Mouse (Mus musculus): Measurements from ENCODE around the gene Gm4881. TPM values are rescaled to one million over a fixed set of nuclear protein-coding genes. Genes with fewer than 3 reads are reported as not detected.
A peak's percentile ranks its signal among the peaks of the same experiment; 100 is the strongest.

The Gm4881 gene
- polyA plus RNA-seq, 1 experiment from 2014 or later = not detected

DNA sequence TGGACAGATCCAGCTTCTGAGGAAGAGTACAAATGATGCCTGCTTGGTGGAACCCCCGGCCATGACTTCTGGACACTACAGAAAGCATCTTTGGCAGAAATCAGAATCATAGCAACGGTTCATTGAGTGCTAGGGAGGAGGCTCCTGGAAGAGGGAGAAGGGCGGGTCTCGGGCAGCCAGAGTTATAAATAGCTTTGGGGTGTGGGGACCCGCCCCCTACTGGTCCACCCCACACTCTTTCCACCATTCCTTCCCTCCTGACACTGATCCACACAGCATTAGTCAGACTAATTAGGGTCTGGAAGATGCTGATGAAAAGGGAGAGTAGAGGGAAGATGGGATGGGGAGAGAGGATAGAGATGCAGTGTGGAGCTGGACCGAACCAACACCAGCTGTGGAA, 37.7 kb downstream of the Gm4881 start:
- Histone ChIP-seq H3K9ac (replicated peaks; ENCODE audit: low read depth, low read length) (no peak overlapping the region), H3K4me2 (replicated peaks; ENCODE audit: low read depth, low read length) (no peak overlapping the region), H3K27ac (ENCODE audit: low read length) (no peak overlapping the region), H3K36me3 (ENCODE audit: control insufficient read depth, insufficient read depth, low read length) (peaks cover 20% of the 10 kb centered on the region), H3K4me1 (ENCODE audit: control insufficient read depth, insufficient read depth, low read length) (peaks cover 24% of the 10 kb centered on the region), H3K9me3 (ENCODE audit: control insufficient read depth, low read depth, low read length) (no peaks in the 10 kb centered on the region), H3K4me3 (ENCODE audit: low read depth, low read length) (no peak overlapping the region), H3K27me3 (ENCODE audit: control insufficient read depth, insufficient read depth, low read length) (no peaks in the 10 kb centered on the region)
- ATAC-seq (ENCODE audit: insufficient number of reproducible peaks, insufficient read depth, low FRiP score, low read depth) = no peak
- 28% methylated on average over 6 of the region's 6 CpGs for WGBS

DNA sequence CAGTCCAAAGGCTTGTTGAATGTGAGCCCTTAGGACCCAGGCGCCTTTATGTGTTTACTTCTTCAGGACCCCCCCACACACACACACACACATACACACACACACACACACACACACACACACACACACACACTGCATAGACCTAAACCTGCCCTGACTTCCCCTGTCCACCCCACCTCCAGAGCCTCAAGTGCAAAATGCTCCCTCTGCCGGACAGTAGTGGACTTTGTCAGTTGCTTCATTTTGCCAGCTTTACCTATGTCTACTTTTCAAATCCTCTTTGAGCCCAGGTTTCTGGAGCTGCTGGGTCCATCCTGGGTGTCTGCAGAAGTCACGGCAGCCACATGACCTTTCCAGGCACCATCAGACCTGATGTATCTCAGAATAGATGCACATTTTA, 39.4 kb downstream of the Gm4881 start:
- no peaks in the 10 kb centered on the region for H3K27me3 ChIP-seq (ENCODE audit: control insufficient read depth, insufficient read depth, low read length)
- peak; percentile 16; the same call in 1 of the 2 replicates for ATAC-seq (ENCODE audit: insufficient number of reproducible peaks, insufficient read depth, low FRiP score, low read depth)
- peak overlapping the region; percentile 58; the same call in 1 of the 2 replicates for H3K9ac ChIP-seq (replicated peaks; ENCODE audit: low read depth, low read length)
- 14% methylated on average over 3 of the region's 3 CpGs for WGBS
- H3K9me3 ChIP-seq (ENCODE audit: control insufficient read depth, low read depth, low read length) = no peaks in the 10 kb centered on the region
- peak overlapping the region; percentile 70 for H3K4me3 ChIP-seq (ENCODE audit: low read depth, low read length)
- H3K27ac ChIP-seq (ENCODE audit: low read length) = no peak overlapping the region
- H3K4me1 ChIP-seq (ENCODE audit: control insufficient read depth, insufficient read depth, low read length) = peaks cover 24% of the 10 kb centered on the region
- H3K36me3 ChIP-seq (ENCODE audit: control insufficient read depth, insufficient read depth, low read length) = peaks cover 20% of the 10 kb centered on the region
- H3K4me2 ChIP-seq (replicated peaks; ENCODE audit: low read depth, low read length) = peak overlapping the region; percentile 71

DNA sequence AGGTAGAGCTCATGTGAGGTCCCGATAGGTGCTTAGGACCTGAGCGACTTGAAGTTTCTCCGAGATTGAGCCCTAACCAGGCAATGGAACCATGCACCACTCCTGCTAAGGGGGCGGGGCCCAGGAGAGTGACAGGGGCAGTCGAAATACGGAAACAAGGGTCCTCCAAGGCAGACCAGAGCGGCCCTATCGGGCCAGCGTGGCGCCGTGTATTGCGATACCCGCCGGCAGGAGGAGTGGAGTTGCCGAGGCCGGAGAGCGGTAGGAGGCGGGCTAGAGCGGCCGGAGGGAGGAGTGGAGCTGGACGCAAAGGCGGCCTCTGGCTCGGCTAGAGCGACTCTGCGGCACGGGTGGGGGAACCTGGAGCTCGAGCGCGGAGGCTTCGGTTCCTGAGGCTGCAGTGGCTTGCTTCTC, 40.2 kb downstream of the Gm4881 start:
- Histone ChIP-seq H3K36me3 (ENCODE audit: control insufficient read depth, insufficient read depth, low read length) (peaks cover 15% of the 10 kb centered on the region), H3K27me3 (ENCODE audit: control insufficient read depth, insufficient read depth, low read length) (no peaks in the 10 kb centered on the region), H3K9ac (replicated peaks; ENCODE audit: low read depth, low read length) (peak overlapping the region; percentile 58), H3K4me2 (replicated peaks; ENCODE audit: low read depth, low read length) (peak overlapping the region; percentile 71), H3K27ac (ENCODE audit: low read length) (peak overlapping the region; percentile 66; the same call in 1 of the 2 replicates), H3K4me1 (ENCODE audit: control insufficient read depth, insufficient read depth, low read length) (peaks cover 24% of the 10 kb centered on the region), H3K4me3 (ENCODE audit: low read depth, low read length) (peak overlapping the region; percentile 70), H3K9me3 (ENCODE audit: control insufficient read depth, low read depth, low read length) (no peaks in the 10 kb centered on the region)
- ATAC-seq (ENCODE audit: insufficient number of reproducible peaks, insufficient read depth, low FRiP score, low read depth) = peak; percentile 95
- under 1% methylated on average over 30 of the region's 30 CpGs for WGBS

DNA sequence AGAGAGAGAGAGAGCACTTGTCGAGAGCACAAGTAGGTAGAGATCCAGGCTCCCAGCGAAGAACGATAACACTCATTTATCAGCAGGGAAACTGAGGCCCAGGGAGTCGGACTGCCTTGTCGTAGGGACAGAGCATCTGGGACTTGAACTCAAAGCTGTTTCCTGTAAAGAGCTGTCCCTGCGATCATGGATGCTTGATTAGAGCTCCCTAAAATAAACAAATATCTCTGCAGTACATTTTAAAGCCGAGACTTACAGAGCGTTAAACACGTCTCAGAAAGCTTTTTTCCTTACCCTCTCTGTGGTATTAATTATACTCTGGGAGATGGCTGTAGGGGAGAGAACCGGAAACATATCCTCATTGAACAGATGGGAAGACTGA, 40.9 kb downstream of the Gm4881 start:
- H3K36me3 ChIP-seq (ENCODE audit: control insufficient read depth, insufficient read depth, low read length) = peaks cover 8% of the 10 kb centered on the region
- peak overlapping the region; percentile 72 for H3K9ac ChIP-seq (replicated peaks; ENCODE audit: low read depth, low read length)
- peak overlapping the region; percentile 86; the same call in 1 of the 2 replicates for H3K27ac ChIP-seq (ENCODE audit: low read length)
- no peak for ATAC-seq (ENCODE audit: insufficient number of reproducible peaks, insufficient read depth, low FRiP score, low read depth)
- peak overlapping the region; percentile 70 for H3K4me3 ChIP-seq (ENCODE audit: low read depth, low read length)
- peak overlapping the region; percentile 71 for H3K4me2 ChIP-seq (replicated peaks; ENCODE audit: low read depth, low read length)
- peaks cover 24% of the 10 kb centered on the region for H3K4me1 ChIP-seq (ENCODE audit: control insufficient read depth, insufficient read depth, low read length)
- 21% methylated on average over 10 of the region's 10 CpGs for WGBS
- H3K9me3 ChIP-seq (ENCODE audit: control insufficient read depth, low read depth, low read length) = no peaks in the 10 kb centered on the region
- H3K27me3 ChIP-seq (ENCODE audit: control insufficient read depth, insufficient read depth, low read length) = no peaks in the 10 kb centered on the region

DNA sequence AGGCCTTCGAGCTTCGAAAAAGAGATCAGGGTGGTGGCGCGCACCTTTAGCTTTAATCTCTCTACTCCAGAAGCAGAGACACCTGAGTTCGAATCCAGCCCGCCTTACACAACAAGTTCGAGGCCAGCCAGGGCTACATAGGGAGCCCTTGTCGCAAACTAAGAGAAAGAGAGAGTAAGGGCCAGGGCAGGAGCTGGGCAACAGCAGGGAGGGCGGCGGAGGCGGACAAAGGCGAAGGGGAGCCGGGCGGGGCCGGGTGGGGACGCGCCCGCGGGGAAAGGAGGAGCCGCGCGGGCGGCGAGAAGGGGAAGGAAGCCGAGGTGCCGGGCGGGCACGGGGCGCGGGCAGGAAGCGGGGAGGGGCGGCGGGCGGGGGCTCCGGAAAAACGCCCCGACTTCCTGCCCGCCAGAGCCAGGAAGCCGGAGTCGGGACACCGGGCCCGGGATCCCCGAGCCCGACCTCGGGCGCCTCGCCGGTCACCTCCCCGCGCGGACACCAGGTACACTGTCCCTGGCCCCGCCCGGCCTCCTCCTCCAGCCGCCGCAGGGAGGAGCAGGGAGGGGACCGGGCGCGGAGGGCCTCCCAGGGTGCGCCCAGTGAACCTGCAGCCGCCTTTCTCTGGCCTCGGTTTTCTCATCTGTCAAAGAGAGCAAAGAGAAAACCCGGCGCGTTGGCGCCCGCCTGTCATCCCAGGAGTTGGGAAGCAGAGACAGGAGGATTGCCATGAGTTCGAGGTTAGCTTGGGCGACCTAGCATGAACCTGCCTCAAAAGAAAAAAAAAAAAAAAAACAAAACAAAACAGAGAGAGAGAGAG, 41.5 kb downstream of the Gm4881 start, which contains the start of gene Arhgef1:
Gene Arhgef1, plus strand, starts transcription at position 283 of the 814 bp plus-strand sequence.
- H3K27ac ChIP-seq (ENCODE audit: low read length) = peak within 1 kb of the TSS; percentile 86
- H3K27me3 ChIP-seq (ENCODE audit: control insufficient read depth, insufficient read depth, low read length) = no peaks in the 10 kb centered on the region
- H3K9ac ChIP-seq (replicated peaks; ENCODE audit: low read depth, low read length) = peak within 1 kb of the TSS; percentile 72
- H3K4me1 ChIP-seq (ENCODE audit: control insufficient read depth, insufficient read depth, low read length) = peaks cover 24% of the 10 kb centered on the region
- H3K36me3 ChIP-seq (ENCODE audit: control insufficient read depth, insufficient read depth, low read length) = peaks cover 2% of the 10 kb centered on the region; the same call in 1 of the 2 replicates
- WGBS = 6% methylated on average over 44 of the region's 68 CpGs
- ATAC-seq (ENCODE audit: insufficient number of reproducible peaks, insufficient read depth, low FRiP score, low read depth) = peak; percentile 11; the same call in 1 of the 2 replicates
- H3K4me3 ChIP-seq (ENCODE audit: low read depth, low read length) = peak within 1 kb of the TSS; percentile 70
- no peaks in the 10 kb centered on the region for H3K9me3 ChIP-seq (ENCODE audit: control insufficient read depth, low read depth, low read length)
- H3K4me2 ChIP-seq (replicated peaks; ENCODE audit: low read depth, low read length) = peak within 1 kb of the TSS; percentile 71

DNA sequence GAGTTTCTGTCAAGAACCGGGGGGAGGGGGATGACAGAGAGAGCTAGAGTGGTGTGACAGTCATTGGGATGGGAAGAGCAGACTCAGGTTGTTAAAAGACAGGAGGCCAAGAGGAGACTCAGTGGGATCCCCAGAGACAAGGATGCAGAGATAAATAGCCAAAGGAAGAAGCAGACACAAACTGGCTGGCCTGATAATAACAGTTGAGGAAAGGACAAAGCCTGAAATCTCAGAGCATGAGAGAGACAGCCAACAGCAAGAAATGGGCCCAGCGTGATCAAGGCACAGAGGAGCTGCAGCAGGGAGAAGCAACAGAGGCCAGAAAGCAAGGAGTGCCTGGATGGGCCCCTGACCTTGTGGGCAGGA, 42.0 kb downstream of the Gm4881 start:
- no peak for ATAC-seq (ENCODE audit: insufficient number of reproducible peaks, insufficient read depth, low FRiP score, low read depth)
- H3K9me3 ChIP-seq (ENCODE audit: control insufficient read depth, low read depth, low read length) = no peaks in the 10 kb centered on the region
- peak overlapping the region; percentile 70 for H3K4me3 ChIP-seq (ENCODE audit: low read depth, low read length)
- peak overlapping the region; percentile 86 for H3K27ac ChIP-seq (ENCODE audit: low read length)
- H3K36me3 ChIP-seq (ENCODE audit: control insufficient read depth, insufficient read depth, low read length) = no peaks in the 10 kb centered on the region
- H3K4me2 ChIP-seq (replicated peaks; ENCODE audit: low read depth, low read length) = peak overlapping the region; percentile 71
- no peaks in the 10 kb centered on the region for H3K27me3 ChIP-seq (ENCODE audit: control insufficient read depth, insufficient read depth, low read length)
- peaks cover 22% of the 10 kb centered on the region for H3K4me1 ChIP-seq (ENCODE audit: control insufficient read depth, insufficient read depth, low read length)
- 49% methylated on average over 2 of the region's 2 CpGs for WGBS
- H3K9ac ChIP-seq (replicated peaks; ENCODE audit: low read depth, low read length) = peak overlapping the region; percentile 72

DNA sequence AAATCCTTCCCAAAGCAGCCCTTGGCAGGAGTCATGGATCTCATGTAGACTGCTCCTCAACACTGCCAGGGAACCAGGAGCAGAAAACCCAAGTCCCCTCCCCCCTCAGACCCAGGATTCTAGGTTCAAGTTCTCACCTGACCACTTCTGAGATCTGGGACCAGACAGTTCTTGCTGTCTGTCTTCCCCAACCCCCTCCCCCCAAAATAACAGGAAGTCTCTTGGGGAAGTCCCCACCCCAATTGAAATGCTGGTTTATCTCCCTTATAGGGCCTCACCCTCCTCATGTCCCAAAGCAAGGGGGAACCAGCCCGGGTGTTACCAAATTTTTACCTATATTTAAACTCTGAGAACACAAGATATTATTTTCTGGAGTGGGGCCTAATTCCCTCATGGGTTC, 42.5 kb downstream of the Gm4881 start:
- no peaks in the 10 kb centered on the region for H3K27me3 ChIP-seq (ENCODE audit: control insufficient read depth, insufficient read depth, low read length)
- no peaks in the 10 kb centered on the region for H3K36me3 ChIP-seq (ENCODE audit: control insufficient read depth, insufficient read depth, low read length)
- 60% methylated on average over 1 of the region's 1 CpGs for WGBS
- ATAC-seq (ENCODE audit: insufficient number of reproducible peaks, insufficient read depth, low FRiP score, low read depth) = no peak
- H3K4me1 ChIP-seq (ENCODE audit: control insufficient read depth, insufficient read depth, low read length) = peaks cover 18% of the 10 kb centered on the region
- H3K4me2 ChIP-seq (replicated peaks; ENCODE audit: low read depth, low read length) = no peak overlapping the region
- no peak overlapping the region for H3K9ac ChIP-seq (replicated peaks; ENCODE audit: low read depth, low read length)
- H3K9me3 ChIP-seq (ENCODE audit: control insufficient read depth, low read depth, low read length) = no peaks in the 10 kb centered on the region
- no peak overlapping the region for H3K4me3 ChIP-seq (ENCODE audit: low read depth, low read length)
- no peak overlapping the region for H3K27ac ChIP-seq (ENCODE audit: low read length)

DNA sequence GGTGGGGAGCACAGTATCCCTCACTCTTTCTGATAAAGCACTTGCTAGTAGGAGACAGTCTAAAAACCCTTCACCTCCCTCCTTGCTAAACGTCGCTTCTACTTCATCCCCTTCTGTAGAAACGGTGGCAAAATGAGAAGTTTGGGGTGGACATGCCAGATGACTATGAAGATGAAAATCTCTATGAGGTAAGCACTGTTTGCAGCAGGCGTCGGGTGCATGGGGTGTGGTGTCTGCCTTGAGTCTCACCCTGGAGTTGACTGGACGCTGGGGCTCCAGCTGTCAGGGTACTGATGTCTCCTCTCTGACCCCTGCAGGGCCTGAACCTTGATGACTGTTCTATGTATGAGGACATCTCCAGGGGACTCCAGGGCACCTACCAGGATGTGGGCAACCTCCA, 43.2 kb downstream of the Gm4881 start:
- Histone ChIP-seq H3K4me2 (replicated peaks; ENCODE audit: low read depth, low read length) (no peak overlapping the region), H3K4me1 (ENCODE audit: control insufficient read depth, insufficient read depth, low read length) (peaks cover 11% of the 10 kb centered on the region; the same call in 1 of the 2 replicates), H3K4me3 (ENCODE audit: low read depth, low read length) (no peak overlapping the region), H3K27me3 (ENCODE audit: control insufficient read depth, insufficient read depth, low read length) (no peaks in the 10 kb centered on the region), H3K36me3 (ENCODE audit: control insufficient read depth, insufficient read depth, low read length) (no peaks in the 10 kb centered on the region), H3K27ac (ENCODE audit: low read length) (no peak overlapping the region), H3K9ac (replicated peaks; ENCODE audit: low read depth, low read length) (no peak overlapping the region), H3K9me3 (ENCODE audit: control insufficient read depth, low read depth, low read length) (no peaks in the 10 kb centered on the region)
- 70% methylated on average over 6 of the region's 6 CpGs for WGBS
- ATAC-seq (ENCODE audit: insufficient number of reproducible peaks, insufficient read depth, low FRiP score, low read depth) = no peak
